Mouse (Mus musculus) forebrain, postnatal 0 days (tissue): ENCODE data around the gene Fam228b. TPM values are rescaled to one million over a fixed set of nuclear protein-coding genes. Genes with fewer than 3 reads are reported as not detected.
"Not testable (repeated sequence)": the region's sequence is repeated elsewhere in the genome, so short reads cannot be mapped to it uniquely, and the experiment has no call there.

ENCODE experiments used
- ATAC-seq: fragments of 200-750 bp; cut with Nextera tagmentation; 2 replicates; pipeline ENCODE4 v1.8.0; 2017; ENCODE audit warnings: mild to moderate bottlenecking, moderate library complexity
- DNase-seq: peaks from one replicate; pipeline ENCODE4 v3.0.0-alpha.2; 2015
- H3K27ac ChIP-seq: fragments of 300-500 bp; sonication (generic); 2 replicates; pipeline ENCODE4 v1.5.1; 2014; ENCODE audit warnings: low read depth, mild to moderate bottlenecking, antibody characterized with exemption, low read length, moderate library complexity, mixed read lengths
- H3K27me3 ChIP-seq: fragments of 300-500 bp; sonication (generic); 2 replicates; pipeline ENCODE4 v1.6.1; 2014; ENCODE audit warnings: mild to moderate bottlenecking, low read length, mixed read lengths; ENCODE audit not compliant: insufficient read depth
- H3K36me3 ChIP-seq: fragments of 300-500 bp; sonication (generic); 2 replicates; pipeline ENCODE4 v1.6.1; 2014; ENCODE audit warnings: mild to moderate bottlenecking, moderate library complexity; ENCODE audit not compliant: insufficient read depth
- H3K4me1 ChIP-seq: fragments of 300-500 bp; sonication (generic); 2 replicates; pipeline ENCODE4 v1.6.1; 2014; ENCODE audit warnings: antibody characterized with exemption; ENCODE audit not compliant: insufficient read depth
- H3K4me2 ChIP-seq: fragments of 300-500 bp; sonication (generic); 2 replicates; pipeline ENCODE4 v1.6.1; 2014; ENCODE audit warnings: low read depth, mild to moderate bottlenecking, moderate library complexity
- H3K4me3 ChIP-seq: fragments of 300-500 bp; sonication (generic); 2 replicates; pipeline ENCODE4 v1.5.1; 2014; ENCODE audit warnings: low read depth, low read length, mixed read lengths
- H3K9ac ChIP-seq: fragments of 300-500 bp; sonication (generic); 2 replicates; pipeline ENCODE4 v1.6.1; 2014; ENCODE audit warnings: mild to moderate bottlenecking
- H3K9me3 ChIP-seq: fragments of 300-500 bp; sonication (generic); 2 replicates; pipeline ENCODE4 v1.6.1; 2016; ENCODE audit warnings: low read length
- CTCF ChIP-seq: sonication (generic); IDR thresholded peaks from 2 replicates; pipeline ENCODE4 v1.5.1; 2016; ENCODE audit warnings: antibody characterized with exemption, control low read depth, low read depth
- WGBS: fragments of 180-500 bp; shearing (Covaris S2); extraction: QIAGEN DNeasy Blood & Tissue Kit; methylation state at CpG from one replicate; pipeline ENCODE4 v1.1.7; 2014; 5-methylcytosine and 5-hydroxymethylcytosine counted together
- polyA plus RNA-seq: library from polyadenylated mRNA; unstranded; fragments of >200 nt; fragmentation: Nextera tagmentation; extraction: Ambion mirVana; gene quantifications from 2 replicates; pipeline ENCODE4 v1.2.1, GENCODE M21; 2015
- total RNA-seq: library from RNA; depleted of rRNA; stranded (reverse); fragments of >200 nt; gene quantifications from 2 replicates; pipeline ENCODE4 v1.2.3, GENCODE M21; 2014; rRNA removed

Gene Fam228b
- total RNA-seq (7.8 and 18.8 TPM in 2 replicates), polyA plus RNA-seq (5.8 and 8.9 TPM in 2 replicates)

DNA sequence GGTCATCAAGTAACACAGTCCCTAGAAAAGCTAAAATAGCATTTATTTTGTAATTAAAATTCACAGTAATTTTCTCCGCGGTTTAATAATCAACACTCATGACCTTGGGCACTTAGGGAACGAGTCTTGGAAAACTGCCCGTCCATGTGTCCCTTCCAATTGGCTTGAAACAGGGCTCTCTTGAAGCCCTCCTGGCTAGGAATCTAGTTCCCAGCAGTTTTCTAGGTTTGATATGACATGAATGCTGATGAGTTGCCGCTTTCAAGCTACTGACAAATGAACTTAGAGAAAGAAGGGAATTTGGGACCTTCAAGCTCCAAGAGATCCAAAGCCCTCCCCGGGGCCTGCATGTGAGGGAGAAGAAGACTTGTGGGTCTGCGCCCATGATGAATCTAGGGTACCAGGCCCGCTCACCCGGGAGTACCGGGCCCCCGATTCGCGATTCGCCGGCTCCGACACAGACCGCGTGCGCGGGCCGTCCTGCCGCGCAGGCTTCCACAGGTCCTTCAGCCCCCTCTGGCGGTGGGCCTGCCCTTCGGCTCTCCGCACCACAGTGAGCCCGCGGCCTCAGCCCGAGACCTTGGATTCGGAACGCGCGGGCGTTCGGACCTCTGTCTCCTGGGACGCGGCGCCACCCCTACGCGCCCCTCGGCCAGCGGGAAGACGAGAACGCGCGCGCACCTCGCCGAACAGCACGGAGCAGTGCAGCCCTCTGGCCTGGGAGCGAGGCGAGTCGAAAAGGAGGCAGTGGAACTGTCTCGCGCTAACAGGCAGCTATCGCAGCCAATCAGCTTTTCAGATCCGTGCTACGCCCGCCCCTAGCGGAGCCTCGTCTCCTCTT lies at the start of gene Fam228b, which contains the start of gene Pfn4:
Fam228b (minus strand) TSS at position 776 of the 841 bp plus-strand sequence.
Pfn4 (plus strand) TSS at position 531 of the 841 bp plus-strand sequence.
- Histone ChIP-seq H3K4me3 (peak within 1 kb of the TSS; percentile 67), H3K4me2 (peak within 1 kb of the TSS; percentile 60), H3K27me3 (no peaks in the 10 kb centered on the region), H3K9me3 (no peaks in the 10 kb centered on the region), H3K27ac (peak within 1 kb of the TSS; percentile 98), H3K36me3 (no peaks in the 10 kb centered on the region), H3K9ac (peak within 1 kb of the TSS; percentile 86), H3K4me1 (0 out of 2 replicates have a peak, but pooled peaks cover 7% of the 10 kb centered on the region)
- peak; percentile 99 for ATAC-seq
- TF ChIP-seq CTCF: peak; percentile 94
- WGBS: 3% methylated on average over 61 of the region's 61 CpGs
- peak; percentile 99 for DNase-seq

DNA sequence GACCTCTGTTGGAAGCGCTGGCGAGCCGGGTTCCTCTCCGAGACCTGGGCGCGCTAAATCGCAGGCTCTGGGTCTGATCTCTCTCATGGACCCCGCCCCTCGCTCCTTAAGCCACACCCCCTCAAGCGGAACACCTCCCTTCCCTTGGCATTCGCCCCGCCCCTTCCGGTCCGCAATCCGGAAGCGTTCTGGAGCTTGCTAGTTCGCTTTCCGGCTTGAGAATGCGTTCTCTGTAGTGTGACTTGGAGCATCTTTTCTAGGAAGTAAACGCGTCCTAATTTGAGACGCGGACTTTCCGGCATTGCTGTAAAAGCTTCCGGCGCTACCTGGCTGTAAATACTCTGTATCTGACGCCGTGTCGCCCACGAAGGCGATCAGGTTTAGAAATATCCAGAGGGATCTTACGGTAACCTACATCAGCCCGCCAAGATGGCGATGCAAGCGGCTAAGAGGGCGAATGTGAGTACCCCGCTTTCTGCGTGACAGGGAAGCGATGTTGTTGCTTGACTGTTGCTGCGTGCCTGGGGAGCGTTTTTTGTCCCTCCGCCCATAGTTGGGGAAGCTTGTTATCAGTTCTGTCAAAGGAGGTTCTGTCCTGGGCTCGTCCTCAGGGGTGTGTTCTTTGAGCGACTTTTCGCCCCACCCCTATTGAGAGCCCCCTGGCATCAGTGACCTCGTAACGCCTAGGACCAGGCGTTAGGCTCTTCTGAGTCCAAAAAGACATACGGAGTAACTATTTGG lies 48.5 kb upstream of the Fam228b start, which contains the start of gene Sf3b6:
Sf3b6 (plus strand) TSS at position 184 of the 741 bp plus-strand sequence.
- no peaks in the 10 kb centered on the region for H3K27me3 ChIP-seq
- peak; percentile 99 for ATAC-seq
- TF ChIP-seq CTCF: no peak
- H3K9me3 ChIP-seq: no peaks in the 10 kb centered on the region
- WGBS: 2% methylated on average over 49 of the region's 49 CpGs
- H3K4me1 ChIP-seq: peaks cover 10% of the 10 kb centered on the region
- peak within 1 kb of the TSS; percentile 91 for H3K4me3 ChIP-seq
- peak within 1 kb of the TSS; percentile 76 for H3K9ac ChIP-seq
- peak within 1 kb of the TSS; percentile 91 for H3K27ac ChIP-seq
- peaks cover 20% of the 10 kb centered on the region; the same call in 1 of the 2 replicates for H3K36me3 ChIP-seq
- DNase-seq: peak; percentile 98
- H3K4me2 ChIP-seq: peak within 1 kb of the TSS; percentile 80

DNA sequence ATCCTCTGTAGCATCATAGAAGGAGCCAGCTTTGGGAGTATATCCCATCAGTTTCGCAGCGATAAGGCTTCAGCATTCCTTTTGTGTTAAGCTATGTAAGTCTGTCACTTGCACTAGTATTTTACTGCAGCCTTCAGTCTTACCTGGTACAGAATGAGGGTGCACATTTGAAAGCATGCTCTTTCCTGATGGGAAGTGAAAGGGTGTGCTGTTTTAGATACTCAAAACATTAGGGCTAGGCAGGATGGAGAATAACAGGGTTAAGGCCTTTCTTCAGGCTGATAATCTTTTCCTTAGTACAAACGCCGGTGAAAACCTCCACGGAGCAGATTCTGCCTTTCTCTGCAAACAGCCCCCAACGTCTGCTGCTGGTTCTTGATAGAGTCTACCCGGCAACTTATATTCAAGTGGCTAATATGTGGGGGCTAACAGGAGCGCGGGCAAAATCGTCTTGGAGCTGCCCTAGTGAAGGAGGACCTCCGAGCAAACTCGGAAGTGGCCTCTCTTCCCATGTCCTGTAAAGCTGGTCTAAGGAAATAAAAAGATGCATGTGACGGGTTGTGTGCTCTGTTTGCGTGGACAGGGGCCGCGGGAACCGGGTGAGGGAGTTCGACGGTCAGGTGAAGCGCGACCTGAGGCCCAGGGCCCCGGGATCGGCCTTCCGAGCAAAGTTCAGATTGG lies 47.8 kb upstream of the Fam228b start:
- Histone ChIP-seq H3K27me3 (no peaks in the 10 kb centered on the region), H3K9ac (peak overlapping the region; percentile 76), H3K9me3 (no peaks in the 10 kb centered on the region), H3K4me3 (peak overlapping the region; percentile 91), H3K27ac (peak overlapping the region; percentile 91), H3K4me1 (peaks cover 10% of the 10 kb centered on the region), H3K4me2 (peak overlapping the region; percentile 80), H3K36me3 (peaks cover 16% of the 10 kb centered on the region; the same call in 1 of the 2 replicates)
- ATAC-seq (peak; percentile 50), DNase-seq (peak; percentile 54)
- no peak for TF ChIP-seq CTCF
- 6% methylated on average over 24 of the region's 24 CpGs for WGBS

DNA sequence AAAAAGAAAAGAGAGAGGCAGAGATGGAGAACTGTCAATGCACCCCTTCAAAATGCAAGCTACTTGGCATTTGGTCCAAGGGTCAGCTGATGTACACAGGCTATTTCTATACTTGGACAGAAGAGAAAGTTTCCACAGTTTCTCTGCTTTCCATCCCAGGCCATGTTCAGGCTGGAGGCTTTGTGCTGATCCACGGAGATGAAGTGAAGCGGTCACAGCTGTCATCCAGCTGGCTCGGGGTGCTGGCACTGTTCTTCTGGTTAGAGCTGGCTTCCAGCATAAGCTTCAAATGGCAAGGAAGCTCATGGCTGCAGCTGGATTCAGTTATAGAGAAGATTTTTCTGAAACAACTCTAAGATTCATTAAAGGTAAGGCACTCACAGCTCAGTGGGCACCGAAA lies 44.6 kb upstream of the Fam228b start:
- Histone ChIP-seq H3K9me3 (no peaks in the 10 kb centered on the region), H3K4me2 (no peak overlapping the region), H3K9ac (no peak overlapping the region), H3K4me3 (no peak overlapping the region), H3K27ac (no peak overlapping the region), H3K4me1 (peaks cover 9% of the 10 kb centered on the region), H3K36me3 (no peaks in the 10 kb centered on the region), H3K27me3 (no peaks in the 10 kb centered on the region)
- 88% methylated on average over 4 of the region's 4 CpGs for WGBS
- ATAC-seq (no peak), DNase-seq (no peak)
- TF ChIP-seq CTCF: no peak

DNA sequence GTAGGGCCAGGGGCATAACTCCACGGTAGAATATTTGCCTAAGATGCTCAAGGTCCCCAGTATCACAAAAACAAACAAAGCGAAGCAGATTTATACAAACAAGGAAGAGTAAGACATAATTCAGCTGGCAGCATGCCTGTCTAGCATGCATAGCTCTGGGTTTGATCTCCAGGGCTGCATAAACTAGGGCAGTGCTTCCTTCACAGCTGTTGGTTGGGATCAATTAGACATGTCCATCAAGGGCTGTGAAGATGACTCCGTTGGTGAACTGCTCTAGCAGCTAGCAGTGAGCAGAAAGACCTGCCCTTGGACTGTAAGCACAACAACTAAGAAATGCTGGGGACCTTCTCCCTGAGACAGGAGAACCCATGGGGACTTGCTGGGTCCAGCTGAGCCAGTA lies 42.6 kb upstream of the Fam228b start:
- no peak for ATAC-seq
- Histone ChIP-seq H3K4me1 (no peaks in the 10 kb centered on the region), H3K9me3 (no peaks in the 10 kb centered on the region), H3K9ac (no peak overlapping the region), H3K27ac (no peak overlapping the region), H3K27me3 (no peaks in the 10 kb centered on the region), H3K36me3 (no peaks in the 10 kb centered on the region), H3K4me2 (no peak overlapping the region), H3K4me3 (no peak overlapping the region)
- 70% methylated on average over 3 of the region's 3 CpGs for WGBS
- no peak for TF ChIP-seq CTCF
- DNase-seq: no peak

DNA sequence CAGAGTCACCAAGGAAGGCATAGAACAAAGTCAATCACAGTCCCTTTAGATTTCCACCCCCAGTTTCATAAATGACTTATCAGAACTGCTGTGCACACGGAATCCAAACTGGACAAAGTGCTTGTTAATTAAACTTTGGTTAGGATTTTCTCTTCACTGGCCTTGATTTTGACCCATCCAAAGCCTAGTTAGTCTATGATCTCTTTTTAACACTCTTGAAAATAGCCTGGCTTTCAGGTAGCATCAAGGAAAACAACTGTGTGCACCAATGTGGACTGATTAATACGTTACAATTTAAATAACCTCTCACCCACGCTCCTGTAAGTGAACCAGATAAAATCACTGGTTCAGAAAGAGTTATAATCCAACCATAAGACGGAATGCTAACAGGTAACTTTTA lies 42.0 kb upstream of the Fam228b start:
- DNase-seq (no peak), ATAC-seq (no peak)
- H3K9ac ChIP-seq: no peak overlapping the region
- H3K27ac ChIP-seq: no peak overlapping the region
- H3K4me1 ChIP-seq: no peaks in the 10 kb centered on the region
- WGBS: 82% methylated on average over 4 of the region's 4 CpGs
- no peaks in the 10 kb centered on the region for H3K27me3 ChIP-seq
- no peaks in the 10 kb centered on the region for H3K36me3 ChIP-seq
- H3K9me3 ChIP-seq: no peaks in the 10 kb centered on the region
- no peak overlapping the region for H3K4me3 ChIP-seq
- H3K4me2 ChIP-seq: no peak overlapping the region
- TF ChIP-seq CTCF: no peak

DNA sequence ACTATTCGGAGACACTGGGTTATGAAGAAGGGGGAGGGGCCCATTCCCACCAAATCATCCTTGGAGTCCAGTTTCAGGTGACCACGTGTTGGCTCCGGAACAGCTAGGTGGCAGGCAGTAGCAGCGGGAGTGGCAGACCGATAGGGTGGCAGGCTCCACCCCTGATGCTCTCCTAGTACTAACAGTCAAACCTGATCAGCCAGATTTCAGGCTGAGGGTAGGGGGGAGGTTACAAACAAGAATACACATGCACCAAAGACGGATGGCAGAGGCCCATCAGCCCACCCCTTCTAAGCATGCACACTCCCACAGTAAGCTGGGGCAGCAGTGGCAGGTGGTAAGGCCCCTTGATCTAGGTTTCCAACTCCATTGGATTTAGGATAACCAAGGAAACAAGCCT lies 28.4 kb upstream of the Fam228b start:
- 79% methylated on average over 6 of the region's 6 CpGs for WGBS
- ATAC-seq, H3K4me3 ChIP-seq, H3K9ac ChIP-seq, H3K27ac ChIP-seq, DNase-seq, H3K4me2 ChIP-seq, H3K27me3 ChIP-seq, H3K36me3 ChIP-seq, H3K9me3 ChIP-seq, H3K4me1 ChIP-seq: not testable (repeated sequence)
